Mouse (Mus musculus): ENCODE data around the gene Pglyrp2.

Pglyrp2 gene

GRCm38 (mm10) chr17:32424034-32424433 lies at the start of gene Pglyrp2:
TSS of gene Pglyrp2 (minus strand) at chr17:32424167.
- no peak for DNase-seq

DNA sequence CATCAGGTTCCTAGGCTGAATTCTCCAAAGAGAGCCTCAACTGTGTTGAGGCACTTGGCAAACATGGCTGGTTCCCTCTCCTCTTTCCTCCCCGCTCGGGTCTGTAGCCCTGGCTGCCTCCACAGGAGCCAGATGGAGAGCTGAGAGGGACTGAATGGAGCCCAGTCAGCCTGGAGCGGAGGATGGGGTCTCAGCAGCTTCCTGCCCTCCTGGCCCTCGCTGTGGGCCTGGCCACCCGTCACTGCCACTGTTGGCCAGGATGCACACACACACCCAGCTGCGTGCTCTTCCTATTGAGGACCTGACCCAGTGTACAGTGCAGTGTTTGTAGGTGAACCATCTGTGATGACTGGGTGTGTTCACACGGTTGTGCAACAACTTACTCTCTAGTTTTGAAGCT lies 48.2 kb upstream of the Pglyrp2 start:
- DNase-seq: no peak

GRCm38 (mm10) chr17:32470795-32471194 lies 46.8 kb upstream of the Pglyrp2 start:
- DNase-seq: no peak

- no peak for DNase-seq
Observed at GRCm38 (mm10) chr17:32468494-32468893, 44.5 kb upstream of the Pglyrp2 start.

DNA sequence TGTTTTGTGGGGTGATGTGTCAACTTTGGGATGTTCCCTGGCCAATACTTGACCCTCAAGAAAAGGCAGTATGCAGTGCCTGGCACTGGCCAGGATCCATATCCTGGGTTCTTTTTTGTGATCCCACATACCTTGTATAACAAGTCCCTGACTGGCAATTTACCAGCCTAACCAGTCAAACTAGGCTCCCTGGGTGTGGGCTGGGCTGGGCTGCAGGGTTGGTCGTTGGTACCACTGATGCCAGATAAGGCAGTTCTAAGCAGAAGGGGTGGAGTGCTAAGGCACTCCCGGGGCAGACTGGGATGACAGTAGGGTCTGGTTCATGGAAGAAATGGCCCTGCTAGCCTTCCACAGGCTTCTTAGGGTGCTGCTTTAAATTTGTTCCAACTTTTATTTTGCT lies 31.0 kb upstream of the Pglyrp2 start:
- DNase-seq: peak; percentile 78

DNA sequence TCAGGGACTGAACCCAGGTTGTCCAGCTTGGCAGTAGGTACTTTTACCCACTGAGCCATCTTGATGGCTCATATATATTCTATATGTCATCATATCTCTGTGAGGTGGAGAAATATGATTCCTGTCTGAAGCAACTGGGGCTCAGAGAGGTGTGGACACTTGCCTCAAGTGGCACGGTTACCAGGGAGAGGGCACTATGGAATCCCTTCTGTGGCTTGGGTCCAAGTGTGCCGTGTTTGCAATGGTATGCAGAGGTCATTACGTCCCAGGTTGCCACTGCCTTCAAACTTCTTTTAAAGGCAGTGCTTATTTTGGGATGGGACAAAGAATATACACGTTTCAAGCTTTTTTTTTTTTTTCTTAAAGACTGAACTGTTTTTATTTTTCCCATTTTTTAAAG lies 30.2 kb upstream of the Pglyrp2 start:
- DNase-seq: no peak

GRCm38 (mm10) chr17:32452482-32452881 lies 28.5 kb upstream of the Pglyrp2 start, which contains the start of gene Cyp4f39:
TSS of gene Cyp4f39 (plus strand) at chr17:32452723.
- DNase-seq: peak; percentile 80

DNA sequence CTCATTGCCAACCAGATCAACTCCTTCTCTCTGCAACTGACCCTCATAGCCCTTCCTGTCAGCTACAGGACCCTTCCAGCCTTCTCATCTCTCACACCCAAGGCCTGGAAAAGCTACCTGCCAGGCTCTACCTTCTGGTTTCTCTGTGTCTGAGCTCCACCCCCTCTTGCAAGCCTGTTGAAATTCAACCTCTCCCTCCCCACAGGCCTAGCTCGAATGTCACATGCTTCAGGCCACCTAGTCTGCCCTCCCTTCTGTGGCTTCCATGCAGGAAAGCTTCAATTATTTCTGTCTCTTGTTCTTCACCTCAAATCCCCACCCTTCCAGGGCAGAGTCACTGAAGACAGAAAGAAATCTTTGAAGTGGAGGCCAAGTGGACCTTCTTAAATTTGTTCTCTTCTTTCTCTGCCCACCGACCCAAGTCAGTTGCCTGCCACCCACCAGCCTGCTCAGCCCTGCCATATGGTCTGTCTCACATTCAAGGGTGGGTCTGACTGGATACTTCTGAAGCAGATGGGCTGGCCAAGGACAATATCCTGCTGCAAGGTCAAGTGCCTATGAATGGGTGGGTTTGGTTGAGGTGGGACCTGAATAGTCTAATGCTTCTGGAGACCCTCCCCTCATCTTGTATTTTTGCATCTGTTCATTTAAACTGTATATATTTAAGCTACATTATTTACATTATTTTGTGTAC lies 27.0 kb upstream of the Pglyrp2 start:
- no peak for DNase-seq

GRCm38 (mm10) chr17:32449042-32449441 lies 25.1 kb upstream of the Pglyrp2 start:
- no peak for DNase-seq

DNA sequence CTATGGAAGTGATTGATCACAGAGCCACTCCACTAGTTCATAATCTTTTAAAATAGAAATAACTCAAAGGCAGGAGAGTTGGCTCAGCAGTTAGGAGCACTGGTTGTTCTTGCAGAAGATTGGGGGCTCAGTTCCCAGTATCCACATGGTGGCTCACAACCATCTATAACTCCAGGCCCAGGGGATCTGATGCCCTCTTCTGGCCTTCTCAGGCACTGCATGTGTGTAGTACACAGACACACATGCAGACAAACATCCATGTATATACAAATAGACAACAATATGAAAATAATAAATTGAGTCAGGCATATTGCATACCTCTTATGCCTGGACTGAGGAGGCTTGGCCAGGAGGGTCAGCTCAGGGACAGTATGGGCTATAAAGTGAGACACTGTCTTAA lies 23.2 kb upstream of the Pglyrp2 start:
- no peak for DNase-seq

- DNase-seq: no peak
Observed at GRCm38 (mm10) chr17:32445016-32445415, 21.0 kb upstream of the Pglyrp2 start.

- DNase-seq: no peak
Observed at GRCm38 (mm10) chr17:32443245-32443644, 19.3 kb upstream of the Pglyrp2 start.

DNA sequence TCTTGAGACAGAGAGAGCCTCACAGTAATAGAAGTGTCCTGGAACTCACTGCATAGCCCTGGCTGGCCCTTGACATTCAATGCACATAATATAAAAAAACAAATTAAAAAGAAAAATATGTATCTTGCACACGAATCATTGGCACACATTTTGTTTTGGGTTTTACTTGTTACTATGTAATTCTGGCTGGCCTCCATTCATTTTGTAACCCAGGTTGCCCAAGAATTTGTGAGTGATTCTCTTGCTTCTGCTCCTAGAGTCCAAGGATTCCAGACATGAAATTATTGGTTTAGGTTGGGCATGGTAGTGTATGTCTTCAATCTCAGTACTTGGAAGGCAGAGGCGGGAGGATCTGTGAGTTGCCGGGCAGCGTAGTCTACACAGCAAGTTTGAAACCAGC lies 13.1 kb upstream of the Pglyrp2 start:
- DNase-seq: no peak

- DNase-seq: no peak
Observed at GRCm38 (mm10) chr17:32435151-32435550, 11.2 kb upstream of the Pglyrp2 start.

GRCm38 (mm10) chr17:32434324-32434723 lies 10.4 kb upstream of the Pglyrp2 start:
- no peak for DNase-seq

- no peak for DNase-seq
Observed at GRCm38 (mm10) chr17:32431972-32432371, 8.0 kb upstream of the Pglyrp2 start.

DNA sequence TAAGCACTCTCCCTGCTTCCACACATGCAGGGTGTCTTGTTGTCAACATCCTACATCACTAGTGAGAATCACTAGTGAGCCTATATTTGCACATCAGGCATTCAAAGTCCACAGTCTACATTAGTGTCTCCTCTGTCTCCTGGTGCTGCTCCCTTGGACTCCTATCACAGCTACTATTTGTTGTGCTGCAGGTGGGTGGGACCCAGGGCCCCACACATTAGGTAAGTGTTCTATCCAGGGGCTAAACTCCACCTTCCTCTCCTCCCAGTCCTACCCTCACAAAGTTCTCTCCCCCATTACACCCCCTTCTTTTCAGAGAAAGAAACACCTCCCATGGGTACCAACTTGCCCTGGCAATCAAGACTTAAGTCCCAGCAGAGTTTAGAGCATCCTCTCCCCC lies 2.6 kb upstream of the Pglyrp2 start:
- DNase-seq: no peak

DNA sequence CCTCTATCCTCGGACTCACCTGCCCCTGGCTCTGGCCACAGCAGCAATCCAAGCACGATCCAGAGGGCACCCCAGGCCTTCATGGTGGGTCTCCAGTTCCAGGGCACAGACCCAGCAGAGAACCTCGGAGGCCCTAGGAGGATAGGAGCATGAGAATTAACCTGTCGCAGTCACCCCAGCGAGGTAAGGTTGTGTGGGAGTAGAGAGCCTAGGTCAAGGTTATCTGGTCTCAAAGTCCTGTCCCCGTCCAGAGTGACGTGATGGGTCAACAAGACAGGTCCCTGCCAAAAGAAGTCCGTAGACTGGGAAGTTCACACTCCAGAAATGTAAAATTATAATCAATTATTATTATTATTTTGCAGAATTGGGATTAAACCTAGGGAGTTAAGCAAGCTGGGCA lies 3.2 kb downstream of the Pglyrp2 start:
- no peak for DNase-seq

DNA sequence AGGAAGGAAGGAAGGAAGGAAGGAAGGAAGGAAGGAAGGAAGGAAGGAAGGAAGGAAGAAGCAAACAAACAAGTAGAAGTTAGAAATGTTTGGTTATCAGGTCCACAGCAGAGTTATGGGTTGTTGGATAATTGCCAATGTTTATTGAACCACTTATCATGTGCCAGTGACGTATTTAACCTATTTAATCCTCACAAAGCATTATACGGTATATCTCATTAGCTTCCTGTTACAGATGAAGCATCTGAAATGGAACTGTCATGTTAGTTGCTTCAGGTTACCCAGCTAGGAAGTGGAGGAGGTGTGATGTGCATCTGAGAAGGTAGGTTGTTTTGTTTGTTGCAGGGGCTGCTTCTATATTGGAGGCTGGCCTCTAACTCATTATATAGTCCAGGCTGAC lies 4.0 kb downstream of the Pglyrp2 start:
- DNase-seq: no peak

- no peak for DNase-seq
Observed at GRCm38 (mm10) chr17:32416771-32417170, 7.2 kb downstream of the Pglyrp2 start.

- no peak for DNase-seq
Observed at GRCm38 (mm10) chr17:32415417-32416020, 8.4 kb downstream of the Pglyrp2 start.

GRCm38 (mm10) chr17:32411898-32412297 lies 12.1 kb downstream of the Pglyrp2 start:
- DNase-seq: no peak

- DNase-seq: no peak
Observed at GRCm38 (mm10) chr17:32403417-32403816, 20.6 kb downstream of the Pglyrp2 start, which contains the start of gene Rasal3. TSS of gene Rasal3 (minus strand) at chr17:32403583.

DNA sequence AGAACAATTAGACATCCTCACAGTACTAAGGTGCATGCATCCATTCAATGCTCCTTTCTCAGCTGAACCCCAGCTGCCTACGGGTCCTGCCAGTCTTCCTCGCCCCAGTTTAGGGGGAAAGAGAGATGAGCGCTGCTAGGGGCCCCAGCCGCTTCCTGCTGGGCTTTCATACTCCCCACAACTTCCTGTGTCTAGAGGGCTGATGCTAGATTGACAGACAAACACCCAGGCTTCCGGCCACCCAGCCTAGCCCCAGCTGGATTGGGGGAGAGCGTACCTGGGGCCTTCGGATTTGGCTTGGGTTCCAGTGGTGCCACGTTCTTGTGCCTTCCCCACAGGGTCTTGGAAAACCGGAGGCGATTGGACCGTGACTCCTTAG lies 21.2 kb downstream of the Pglyrp2 start:
- peak; percentile 44 for DNase-seq
